Mouse (Mus musculus) intestine, postnatal 0 days (tissue): ENCODE data around the gene Dolk. TPM values are rescaled to one million over a fixed set of nuclear protein-coding genes. Genes with fewer than 3 reads are reported as not detected.

Source experiments
- ATAC-seq: fragments of 200-750 bp; cut with Nextera tagmentation; 2 replicates; pipeline ENCODE4 v1.8.0; 2017; ENCODE audit warnings: mild to moderate bottlenecking, moderate TSS enrichment, moderate library complexity
- H3K27ac ChIP-seq: fragments of 300-500 bp; sonication (generic); 2 replicates; pipeline ENCODE4 v1.5.1; 2014; ENCODE audit warnings: mild to moderate bottlenecking, low read depth, low read length, moderate library complexity
- H3K27me3 ChIP-seq: fragments of 300-500 bp; sonication (generic); replicated peaks from 2 replicates; pipeline ENCODE4 v1.6.1; 2014; ENCODE audit warnings: low read length, mixed read lengths; ENCODE audit not compliant: control insufficient read depth, insufficient read depth
- H3K36me3 ChIP-seq: fragments of 300-500 bp; sonication (generic); 2 replicates; pipeline ENCODE4 v1.6.1; 2014; ENCODE audit warnings: mild to moderate bottlenecking, moderate library complexity; ENCODE audit not compliant: control insufficient read depth, insufficient read depth
- H3K4me1 ChIP-seq: fragments of 300-500 bp; sonication (generic); replicated peaks from 2 replicates; pipeline ENCODE4 v1.6.1; 2014; ENCODE audit warnings: antibody characterized with exemption, low read length, mixed read lengths; ENCODE audit not compliant: control insufficient read depth, insufficient read depth
- H3K4me2 ChIP-seq: fragments of 300-500 bp; sonication (generic); replicated peaks from 2 replicates; pipeline ENCODE4 v1.6.1; 2014; ENCODE audit warnings: low read depth, mild to moderate bottlenecking, moderate library complexity
- H3K4me3 ChIP-seq: fragments of 300-500 bp; sonication (generic); 2 replicates; pipeline ENCODE4 v1.5.1; 2014; ENCODE audit warnings: low read depth, low read length
- H3K9ac ChIP-seq: fragments of 300-500 bp; sonication (generic); 2 replicates; pipeline ENCODE4 v1.6.1; 2014; ENCODE audit warnings: mild to moderate bottlenecking, low read depth, low read length
- H3K9me3 ChIP-seq: fragments of 300-500 bp; sonication (generic); 2 replicates; pipeline ENCODE4 v1.6.1; 2016; ENCODE audit warnings: mixed run types; ENCODE audit not compliant: control insufficient read depth
- CTCF ChIP-seq: sonication (generic); IDR thresholded peaks from 2 replicates; pipeline ENCODE4 v1.5.1; 2016; ENCODE audit warnings: low read depth, mild to moderate bottlenecking, control low read depth, antibody characterized with exemption, moderate library complexity
- WGBS: fragments of 180-500 bp; shearing (Covaris S2); extraction: QIAGEN DNeasy Blood & Tissue Kit; methylation state at CpG from one replicate; pipeline ENCODE4 v1.1.7; 2014; 5-methylcytosine and 5-hydroxymethylcytosine counted together
- polyA plus RNA-seq: library from polyadenylated mRNA; unstranded; fragments of >200 nt; fragmentation: Nextera tagmentation; extraction: Ambion mirVana; gene quantifications from 2 replicates; pipeline ENCODE4 v1.2.1, GENCODE M21; 2015

Gene Dolk
- polyA plus RNA-seq, 1 experiment from 2014 or later: 23.7 TPM

- H3K27me3 ChIP-seq: no peaks in the 10 kb centered on the region
- no peaks in the 10 kb centered on the region for H3K9me3 ChIP-seq
- 81% methylated on average over 5 of the region's 5 CpGs for WGBS
- H3K27ac ChIP-seq: no peak overlapping the region
- no peak overlapping the region for H3K4me2 ChIP-seq
- H3K36me3 ChIP-seq: peaks cover under 1% of the 10 kb centered on the region; the same call in 1 of the 2 replicates
- peaks cover 3% of the 10 kb centered on the region; the same call in 1 of the 2 replicates for H3K4me1 ChIP-seq
- H3K9ac ChIP-seq: no peak overlapping the region
- H3K4me3 ChIP-seq: no peak overlapping the region
- ATAC-seq: no peak
- no peak for TF ChIP-seq CTCF
Measured at GRCm38 (mm10) chr2:30235593-30235992, 50.5 kb downstream of the Dolk start.

Other genes with a start within 250 kb of the Dolk start
- 4.9 and 5.9 TPM in 2 replicates for gene Wdr34, start 237.5 kb downstream of the Dolk start, polyA plus RNA-seq
- 174 and 180 TPM in 2 replicates for gene Set, start 229.0 kb downstream of the Dolk start, polyA plus RNA-seq
- gene Pkn3, start 208.7 kb downstream of the Dolk start, polyA plus RNA-seq: 2.8 and 3.4 TPM in 2 replicates
- gene Zdhhc12, start 192.7 kb downstream of the Dolk start, polyA plus RNA-seq: 90.9 and 91.3 TPM in 2 replicates
- 2.6 and 2.8 TPM in 2 replicates for gene Zer1, start 161.7 kb downstream of the Dolk start, polyA plus RNA-seq
- 5.3 and 8.5 TPM in 2 replicates for gene Tbc1d13, start 152.6 kb downstream of the Dolk start, polyA plus RNA-seq
- 56.3 and 59.3 TPM in 2 replicates for gene Endog, start 114.8 kb downstream of the Dolk start, polyA plus RNA-seq
- gene Spout1, start 107.9 kb downstream of the Dolk start, polyA plus RNA-seq: 17.3 and 18.7 TPM in 2 replicates
- gene Kyat1, start 80.5 kb downstream of the Dolk start, polyA plus RNA-seq: 17.3 and 20.5 TPM in 2 replicates
- 40.4 and 40.5 TPM in 2 replicates for gene Lrrc8a, start 48.6 kb downstream of the Dolk start, polyA plus RNA-seq
- gene Gm28035, start 45.8 kb downstream of the Dolk start, polyA plus RNA-seq: 0.03 and 0.04 TPM in 2 replicates
- gene Phyhd1, start 20.1 kb downstream of the Dolk start, polyA plus RNA-seq: 3.1 and 3.7 TPM in 2 replicates
- gene Gm28038, start 5.3 kb downstream of the Dolk start, polyA plus RNA-seq: not detected in 2 replicates
- gene Nup188, start 63 bp upstream of the Dolk start, polyA plus RNA-seq: 7.1 and 9.1 TPM in 2 replicates
- 38.1 TPM in 2 replicates for gene Sh3glb2, start 73.0 kb upstream of the Dolk start, polyA plus RNA-seq
- 12.6 TPM in 2 replicates for gene Miga2, start 77.9 kb upstream of the Dolk start, polyA plus RNA-seq
- 39.5 and 41.5 TPM in 2 replicates for gene Dolpp1, start 105.9 kb upstream of the Dolk start, polyA plus RNA-seq
- gene Crat, start 129.5 kb upstream of the Dolk start, polyA plus RNA-seq: 46.1 and 46.4 TPM in 2 replicates
- 70.9 and 71.4 TPM in 2 replicates for gene Ptpa, start 129.7 kb upstream of the Dolk start, polyA plus RNA-seq
- gene Ier5l, start 187.9 kb upstream of the Dolk start, polyA plus RNA-seq: 1.6 and 2.2 TPM in 2 replicates